Mouse (Mus musculus) splenic B cell, adult 2 months (primary cell): ENCODE measurements at regions not wholly inside any gene's neighbourhood (a gene's known extent, or its start where the extent isn't known, plus 50 kb on each side); places are given as distances from the start of the nearest gene placed in this dataset.

Source experiments
- DNase-seq: peaks from one replicate; pipeline ENCODE4 v3.0.0-alpha.2; 2011; ENCODE audit warnings: low read depth, low spot score
- H3K27me3 ChIP-seq: 2 replicates; pipeline ENCODE4 v1.6.1; 2012; ENCODE audit warnings: mild to moderate bottlenecking, low read length, moderate library complexity, mixed read lengths; ENCODE audit not compliant: control insufficient read depth, poor library complexity, insufficient read depth, severe bottlenecking
- H3K36me3 ChIP-seq: 2 replicates; pipeline ENCODE4 v1.6.1; 2012; ENCODE audit warnings: mild to moderate bottlenecking, low read length, moderate library complexity, mixed read lengths; ENCODE audit not compliant: control insufficient read depth, poor library complexity, insufficient read depth, severe bottlenecking

GRCm38 (mm10) chr3:107826241-107826760 is 50.7 kb upstream of the Eps8l3 start:
- Histone ChIP-seq H3K36me3 (no peaks in the 10 kb centered on the region), H3K27me3 (no peaks in the 10 kb centered on the region)
- DNase-seq = no peak

- Histone ChIP-seq H3K27me3 (no peaks in the 10 kb centered on the region), H3K36me3 (no peaks in the 10 kb centered on the region)
- DNase-seq = no peak
Measured at GRCm38 (mm10) chr3:107825468-107825867, 51.6 kb upstream of the Eps8l3 start.

- no peak for DNase-seq
- H3K36me3 ChIP-seq = no peaks in the 10 kb centered on the region
- no peaks in the 10 kb centered on the region for H3K27me3 ChIP-seq
Measured at GRCm38 (mm10) chr3:107824378-107824777, 52.7 kb upstream of the Eps8l3 start.

- Histone ChIP-seq H3K27me3 (no peaks in the 10 kb centered on the region), H3K36me3 (no peaks in the 10 kb centered on the region)
- no peak for DNase-seq
Measured at GRCm38 (mm10) chr3:107823655-107824266, 53.3 kb upstream of the Eps8l3 start.

- DNase-seq = no peak
- no peaks in the 10 kb centered on the region for H3K36me3 ChIP-seq
- no peaks in the 10 kb centered on the region for H3K27me3 ChIP-seq
Measured at GRCm38 (mm10) chr3:107823177-107823576, 53.9 kb upstream of the Eps8l3 start.

GRCm38 (mm10) chr3:107822499-107822898 is 54.5 kb upstream of the Eps8l3 start:
- peak; percentile 13 for DNase-seq
- H3K36me3 ChIP-seq = no peaks in the 10 kb centered on the region
- no peaks in the 10 kb centered on the region for H3K27me3 ChIP-seq

GRCm38 (mm10) chr3:107821952-107822351 is 55.1 kb upstream of the Eps8l3 start:
- no peaks in the 10 kb centered on the region for H3K36me3 ChIP-seq
- no peaks in the 10 kb centered on the region for H3K27me3 ChIP-seq
- peak; percentile 25 for DNase-seq

GRCm38 (mm10) chr3:107819622-107820021 is 57.4 kb upstream of the Eps8l3 start:
- Histone ChIP-seq H3K36me3 (no peaks in the 10 kb centered on the region), H3K27me3 (no peaks in the 10 kb centered on the region)
- no peak for DNase-seq

- Histone ChIP-seq H3K27me3 (no peaks in the 10 kb centered on the region), H3K36me3 (no peaks in the 10 kb centered on the region)
- DNase-seq = peak; percentile 40
Measured at GRCm38 (mm10) chr3:107818616-107819495, 58.2 kb upstream of the Eps8l3 start.

GRCm38 (mm10) chr3:107816031-107816430 is 55.8 kb upstream of the Csf1 start:
- H3K36me3 ChIP-seq = no peaks in the 10 kb centered on the region
- no peaks in the 10 kb centered on the region for H3K27me3 ChIP-seq
- no peak for DNase-seq

GRCm38 (mm10) chr3:107814280-107814679 is 54.0 kb upstream of the Csf1 start:
- H3K36me3 ChIP-seq = no peaks in the 10 kb centered on the region
- DNase-seq = no peak
- no peaks in the 10 kb centered on the region for H3K27me3 ChIP-seq

- DNase-seq = no peak
- no peaks in the 10 kb centered on the region for H3K36me3 ChIP-seq
- no peaks in the 10 kb centered on the region for H3K27me3 ChIP-seq
Measured at GRCm38 (mm10) chr3:107812885-107813284, 52.6 kb upstream of the Csf1 start.

GRCm38 (mm10) chr3:107812341-107812740 is 52.1 kb upstream of the Csf1 start:
- Histone ChIP-seq H3K36me3 (no peaks in the 10 kb centered on the region), H3K27me3 (no peaks in the 10 kb centered on the region)
- no peak for DNase-seq

- no peaks in the 10 kb centered on the region for H3K36me3 ChIP-seq
- no peak for DNase-seq
- H3K27me3 ChIP-seq = no peaks in the 10 kb centered on the region
Measured at GRCm38 (mm10) chr3:107810452-107811050, 50.3 kb upstream of the Csf1 start.
